Mouse (Mus musculus): ENCODE measurements around the gene Fam208b.
A peak's percentile ranks its signal among the peaks of the same experiment; 100 is the strongest.
"Not testable (repeated sequence)": the region's sequence is repeated elsewhere in the genome, so short reads cannot be mapped to it uniquely, and the experiment has no call there.

Gene Fam208b

DNA sequence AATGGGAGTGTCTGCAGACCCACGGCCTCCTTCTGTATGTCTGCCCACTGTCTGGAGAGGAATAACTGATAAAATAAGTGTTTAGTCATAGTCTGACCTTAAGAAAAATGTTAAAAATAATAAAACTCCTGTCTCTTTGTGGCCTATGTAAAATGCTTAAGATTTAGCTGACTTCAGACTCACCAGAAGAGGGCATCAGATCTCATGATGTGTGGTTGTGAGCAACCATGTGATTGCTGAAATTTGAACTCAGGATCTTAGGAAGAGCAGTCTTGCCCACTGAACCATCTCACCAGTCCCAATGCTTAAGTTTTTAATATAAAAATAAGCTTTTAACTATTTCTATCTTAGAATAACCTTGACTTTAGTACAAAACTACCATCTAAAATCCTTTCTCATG, 47.8 kb downstream of the Fam208b start:
- no peak for DNase-seq (ENCODE audit: low read depth)

DNA sequence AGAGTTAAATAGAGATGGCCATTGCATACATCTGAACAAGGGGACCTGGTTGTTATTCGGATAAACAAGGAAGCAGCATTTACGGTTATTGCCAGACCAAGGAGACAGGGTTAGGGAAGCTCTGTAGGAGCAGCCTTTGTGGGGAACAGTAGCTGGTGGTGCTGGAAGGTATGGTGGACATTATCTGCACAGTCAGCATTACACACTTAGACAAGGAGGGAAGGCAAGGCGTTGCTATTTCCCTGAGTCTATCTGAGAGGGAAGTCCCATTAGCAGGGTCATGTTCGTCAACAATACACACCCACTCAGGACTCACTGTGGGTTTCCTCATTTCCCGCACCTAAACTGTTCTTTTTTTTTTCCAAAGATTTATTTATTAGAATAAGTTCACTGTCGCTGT, 63.1 kb downstream of the Fam208b start:
- no peak for DNase-seq (ENCODE audit: low read depth)

DNA sequence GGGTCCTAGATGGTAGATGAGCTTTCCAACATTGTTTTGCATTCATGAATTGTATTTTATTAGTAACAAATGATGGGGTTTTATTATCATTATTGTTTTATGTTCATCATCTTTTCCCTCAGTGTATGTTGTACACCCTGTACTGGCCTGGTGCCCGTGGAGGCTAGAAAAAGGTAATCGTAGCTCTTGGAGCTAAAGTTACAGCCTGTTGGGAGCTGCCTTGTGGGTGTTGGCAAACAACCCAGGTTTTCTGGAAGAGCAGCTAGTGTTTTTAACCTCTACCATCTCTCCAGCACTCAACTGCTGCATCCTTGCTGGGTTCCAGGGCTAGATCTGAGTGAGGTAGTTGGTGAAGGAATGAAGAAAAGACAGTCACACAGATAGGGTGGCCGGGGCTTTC, 63.5 kb downstream of the Fam208b start:
- DNase-seq (ENCODE audit: low read depth): no peak

DNA sequence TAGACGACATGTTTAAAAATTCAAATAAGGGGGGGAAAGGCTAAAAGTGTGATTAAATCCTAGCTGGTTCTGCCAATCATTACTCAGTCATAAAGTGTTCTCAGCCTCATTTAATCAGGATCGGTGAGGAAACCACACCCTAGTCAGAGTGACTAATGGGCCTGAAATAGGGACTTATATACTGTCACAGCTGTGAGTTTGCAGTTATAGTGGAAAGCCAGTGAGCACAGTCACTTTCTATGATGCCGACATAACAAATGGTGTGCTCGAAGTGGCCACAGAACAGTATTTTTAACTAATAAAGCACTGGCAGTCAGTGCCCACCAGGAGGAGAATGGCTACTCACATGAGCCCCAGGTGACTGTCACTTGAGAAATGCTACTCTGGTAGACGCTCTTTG, 66.0 kb downstream of the Fam208b start:
- DNase-seq (ENCODE audit: low read depth): no peak

DNA sequence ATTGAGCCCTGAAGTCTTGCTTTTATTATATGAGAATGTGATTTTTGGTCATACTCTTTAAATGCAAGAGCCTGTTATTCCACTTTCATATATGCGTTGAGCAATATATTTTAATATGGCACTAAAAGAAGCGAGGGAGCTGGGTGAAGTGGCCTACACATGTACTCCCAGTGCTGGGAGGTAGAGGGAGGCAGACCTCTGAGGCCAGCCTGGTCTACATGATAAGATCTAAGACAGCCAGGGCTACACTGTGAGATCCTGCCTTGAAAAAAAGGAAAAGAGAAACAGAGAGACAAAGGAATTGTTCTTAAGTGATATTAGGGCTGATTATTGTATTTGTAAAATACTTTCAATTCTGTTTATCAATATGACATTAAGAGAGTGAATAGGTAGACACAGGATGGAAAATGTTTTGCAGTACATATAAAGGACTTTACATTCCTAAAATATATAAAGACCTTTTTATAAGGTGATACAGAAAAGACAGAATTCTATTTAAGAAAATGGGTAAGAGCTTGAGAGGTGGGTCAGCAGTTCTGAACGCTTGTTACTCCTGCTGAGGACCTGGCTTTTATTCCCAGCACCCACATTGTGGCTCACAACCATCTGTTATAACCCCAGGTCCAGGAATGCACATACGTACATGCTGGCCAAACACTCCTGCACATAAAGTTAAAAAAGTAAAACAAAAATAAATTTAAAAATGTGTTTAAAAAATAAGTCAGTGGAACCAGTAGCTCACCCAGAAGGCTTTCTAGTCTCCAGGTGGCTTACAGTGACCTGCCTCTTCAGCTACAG, 66.6 kb downstream of the Fam208b start:
- no peak for DNase-seq (ENCODE audit: low read depth)

DNA sequence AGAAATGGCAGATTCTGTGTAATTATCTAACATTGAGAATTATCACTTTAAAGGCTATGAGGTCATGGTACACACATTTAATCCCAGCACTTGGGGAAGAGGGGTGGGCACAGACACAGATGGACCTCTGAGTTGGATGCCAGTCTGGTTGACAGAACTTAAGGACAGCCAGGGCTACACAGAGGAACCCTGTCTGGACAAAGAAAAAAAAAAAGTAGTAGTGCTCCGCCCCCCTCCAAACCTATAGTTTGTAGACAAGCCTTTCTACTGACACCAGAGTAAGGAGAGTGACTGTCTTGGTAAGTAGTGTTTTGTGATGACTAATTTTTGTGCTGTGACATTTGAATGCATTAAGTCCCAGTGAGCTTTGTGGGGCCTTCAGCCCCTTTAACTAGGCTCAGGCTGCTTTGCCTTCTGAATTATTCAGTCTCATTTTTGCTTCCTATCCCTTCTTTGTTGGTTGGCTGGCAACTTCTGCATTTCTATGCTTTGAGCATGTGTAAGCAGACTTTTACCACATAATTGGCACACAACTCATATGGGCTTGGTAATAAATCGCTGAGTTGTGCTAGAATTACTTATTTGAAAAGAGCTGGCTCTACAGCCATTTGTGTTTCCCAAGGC, 69.6 kb downstream of the Fam208b start:
- no peak for DNase-seq (ENCODE audit: low read depth)

DNA sequence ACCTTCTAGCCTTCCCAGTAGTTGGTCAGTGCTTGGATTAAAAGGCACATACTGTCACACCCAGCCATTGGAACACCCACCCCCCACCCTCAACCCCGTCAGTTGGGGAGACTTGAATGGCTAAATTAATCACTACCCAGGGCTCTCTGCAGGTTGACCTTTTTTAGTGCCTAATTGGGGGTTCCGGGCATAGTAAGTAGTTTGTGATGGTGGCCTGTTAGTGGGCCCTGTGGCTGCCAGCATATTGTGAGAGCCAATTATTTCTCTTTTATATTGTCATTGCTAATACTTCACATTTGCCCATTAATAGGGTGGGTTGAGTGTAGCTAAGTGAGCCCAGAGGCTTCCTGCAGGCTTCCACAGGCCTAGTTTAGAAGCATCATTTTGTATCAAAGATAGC, 70.7 kb downstream of the Fam208b start:
- no peak for DNase-seq (ENCODE audit: low read depth)

DNA sequence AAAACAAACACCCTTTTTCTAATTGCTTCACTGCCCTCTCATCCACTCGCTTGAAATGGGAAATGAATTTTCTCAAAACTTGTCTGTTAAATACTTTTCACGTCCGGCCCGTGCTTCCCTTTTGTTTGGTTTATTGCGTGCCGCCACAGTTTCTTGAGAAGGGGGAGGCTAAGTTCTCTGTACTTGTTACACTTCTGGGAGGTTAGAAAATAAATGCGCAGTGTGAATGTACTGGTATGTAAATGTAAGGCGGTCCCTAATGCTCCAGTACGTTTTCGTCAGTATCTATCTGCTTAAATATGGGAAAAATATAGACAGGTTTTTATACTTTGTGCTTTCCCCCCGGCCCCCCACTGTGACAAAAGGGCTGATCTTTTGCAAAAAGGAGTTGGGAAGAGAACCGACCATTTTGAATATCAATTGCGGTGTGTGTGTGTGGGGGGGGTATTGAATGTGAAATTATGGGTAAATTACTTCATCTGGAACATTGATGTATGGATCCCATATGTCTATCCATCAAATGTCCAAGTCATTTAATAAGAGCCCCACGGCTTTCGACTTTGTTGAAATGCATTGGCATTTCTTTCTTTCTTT, 71.8 kb downstream of the Fam208b start:
- no peak for DNase-seq (ENCODE audit: low read depth)

DNA sequence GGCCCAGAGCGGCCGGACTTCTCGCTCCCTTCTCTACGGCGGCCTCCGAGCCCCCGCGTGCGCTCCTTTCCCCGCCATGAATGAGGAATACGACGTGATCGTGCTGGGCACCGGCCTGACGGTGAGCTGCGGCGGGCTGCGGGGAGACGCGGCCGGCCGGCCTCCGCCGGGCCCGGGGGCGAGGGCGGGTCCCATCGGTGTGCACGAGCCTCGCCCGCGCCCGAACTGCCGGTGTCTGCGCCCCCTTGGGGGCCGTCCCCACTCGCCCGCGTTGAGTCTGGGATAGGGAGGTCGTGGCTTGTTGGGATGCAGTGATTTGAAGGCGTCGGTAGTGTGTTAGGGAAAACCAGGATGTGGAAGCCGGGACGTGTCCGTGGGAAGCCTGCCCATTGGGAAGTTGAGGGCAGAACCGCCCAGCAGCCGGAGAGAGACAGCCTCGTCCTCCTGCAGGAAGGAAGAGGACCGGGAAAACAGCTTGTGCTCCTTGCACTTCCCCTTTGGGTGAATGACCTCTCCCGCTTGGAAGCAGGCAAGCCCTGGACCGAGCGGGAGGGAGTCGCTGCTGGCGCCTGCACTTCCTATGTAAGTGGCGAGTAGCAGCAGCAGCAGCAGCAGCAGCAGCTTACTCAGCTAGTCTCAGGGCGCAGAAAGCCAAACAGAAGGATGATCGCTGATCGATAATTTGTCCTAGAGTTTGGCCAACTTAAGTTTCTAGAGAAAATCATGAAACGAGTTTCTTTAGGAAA, 72.5 kb downstream of the Fam208b start:
- no peak for DNase-seq (ENCODE audit: low read depth)

DNA sequence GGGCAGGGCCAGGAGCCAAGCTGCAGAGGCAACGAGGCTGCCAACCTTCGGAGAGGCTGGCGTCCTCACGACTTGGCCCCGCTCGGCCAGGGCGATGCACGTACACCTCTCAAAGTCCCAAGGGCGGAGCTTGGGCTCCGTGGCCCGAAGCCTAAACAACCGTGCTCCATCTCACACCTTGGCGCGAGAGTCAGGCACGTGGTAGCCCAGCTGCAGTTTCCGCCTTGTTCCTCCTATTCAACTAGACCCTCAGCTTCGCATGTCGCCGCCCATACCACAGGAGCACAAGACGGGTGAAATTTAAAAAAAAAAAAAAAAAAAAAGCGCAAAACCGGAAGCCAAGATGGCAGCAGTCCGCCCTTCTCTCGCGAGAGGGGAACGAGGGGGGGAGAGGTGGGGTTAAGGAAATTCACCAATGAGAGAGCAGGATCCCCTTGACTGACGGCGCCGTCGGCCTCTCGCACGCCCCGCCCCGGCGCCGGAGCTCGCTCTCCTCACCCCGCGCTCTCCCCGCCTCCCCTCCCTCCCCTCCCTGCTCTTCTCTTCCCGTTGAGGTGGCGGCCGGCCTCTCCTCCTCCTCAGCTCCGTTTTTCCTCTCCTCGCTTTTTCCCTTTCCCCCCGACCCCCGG, 73.2 kb downstream of the Fam208b start, which contains the start of gene Gdi2:
Gene Gdi2, plus strand, starts transcription at position 470 of the 629 bp plus-strand sequence.
- DNase-seq (ENCODE audit: low read depth): peak; percentile 93

DNA sequence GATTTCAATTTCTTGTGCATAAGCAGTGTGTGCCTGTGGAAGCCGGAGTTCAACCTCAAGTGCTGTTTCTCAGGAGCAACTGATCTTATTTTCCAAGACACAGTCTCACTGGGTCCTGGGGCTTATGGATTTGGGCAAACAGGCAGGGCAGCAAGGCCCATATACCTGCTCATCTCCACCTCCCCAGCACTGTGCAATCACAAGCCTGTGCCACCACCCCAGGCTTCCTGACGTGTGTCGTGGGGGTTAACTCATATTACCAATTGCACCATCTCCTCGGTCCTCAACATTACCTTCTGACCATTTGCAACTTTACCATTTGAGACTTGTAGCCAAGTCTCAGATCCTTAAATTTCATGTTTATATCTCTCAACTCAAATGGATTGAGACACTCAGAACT, 76.8 kb downstream of the Fam208b start:
- no peak for DNase-seq (ENCODE audit: low read depth)

DNA sequence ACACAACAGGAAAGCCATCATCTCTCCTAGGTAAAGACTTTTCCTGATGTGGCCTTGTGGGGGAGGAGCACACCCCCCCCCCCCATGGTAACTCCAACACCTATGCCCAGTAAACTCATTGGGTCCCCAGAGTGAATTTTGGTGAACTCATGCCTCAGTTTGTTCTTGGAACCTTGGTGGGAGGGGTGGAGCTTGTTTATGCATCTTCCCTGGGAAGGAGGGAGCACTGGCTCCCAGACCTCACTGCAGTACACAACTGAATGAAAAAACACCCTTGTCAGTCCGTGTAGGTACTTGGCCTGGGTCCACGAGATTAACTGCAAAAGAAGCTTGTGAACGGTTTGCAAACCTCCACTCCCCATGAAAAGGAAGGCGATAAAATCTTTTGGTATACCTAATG, 78.5 kb downstream of the Fam208b start:
- no peak for DNase-seq (ENCODE audit: low read depth)

DNA sequence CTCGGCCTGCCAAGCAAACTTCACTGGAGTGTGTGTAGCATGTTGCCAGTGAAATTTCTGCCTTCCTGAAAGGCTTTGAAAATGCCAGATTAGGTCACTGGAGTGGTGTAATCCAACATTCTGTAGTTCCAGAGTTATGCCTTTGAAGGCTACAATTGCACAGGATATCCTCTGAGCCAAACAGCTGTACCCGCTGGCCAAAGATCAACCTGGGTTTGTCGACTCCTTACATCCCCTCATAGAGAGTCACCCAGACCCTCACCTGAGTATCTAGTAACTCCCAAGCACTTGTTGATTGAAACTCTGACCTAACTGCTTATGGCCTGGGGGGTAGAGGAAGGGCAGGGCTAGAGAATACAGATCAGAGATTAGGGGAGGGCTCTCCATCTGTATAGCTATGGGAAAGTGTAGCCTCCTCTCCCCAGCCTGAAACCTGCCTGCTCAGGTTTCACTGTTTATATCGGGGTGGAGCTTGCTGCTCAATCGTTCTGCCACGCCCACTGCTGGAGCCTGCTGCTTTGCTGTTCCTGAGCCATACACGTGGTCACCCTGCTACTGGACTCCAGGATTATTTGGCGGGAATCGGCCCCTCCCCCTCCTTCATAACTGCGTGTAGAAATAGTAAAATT, 79.1 kb downstream of the Fam208b start:
- DNase-seq (ENCODE audit: low read depth): no peak

DNA sequence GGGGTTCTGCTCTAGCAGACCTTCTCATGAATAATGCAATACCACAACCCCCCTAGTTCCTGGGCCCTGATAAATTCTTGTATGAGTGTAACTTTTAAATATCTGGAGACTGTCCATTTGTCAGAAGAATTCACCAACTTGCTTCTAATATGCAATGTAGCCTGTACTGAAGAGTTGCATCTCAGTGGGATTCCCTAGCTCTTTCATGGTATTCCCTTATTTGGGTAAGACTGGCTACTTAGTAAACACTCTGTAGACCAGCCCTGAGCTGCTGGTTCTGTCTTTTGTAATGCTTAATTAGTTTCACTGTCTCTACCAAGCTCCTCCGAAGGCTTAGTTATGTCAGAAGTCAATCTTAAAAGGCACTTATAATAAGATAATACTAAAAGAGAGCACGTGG, 79.7 kb downstream of the Fam208b start:
- DNase-seq (ENCODE audit: low read depth): not testable (repeated sequence)

DNA sequence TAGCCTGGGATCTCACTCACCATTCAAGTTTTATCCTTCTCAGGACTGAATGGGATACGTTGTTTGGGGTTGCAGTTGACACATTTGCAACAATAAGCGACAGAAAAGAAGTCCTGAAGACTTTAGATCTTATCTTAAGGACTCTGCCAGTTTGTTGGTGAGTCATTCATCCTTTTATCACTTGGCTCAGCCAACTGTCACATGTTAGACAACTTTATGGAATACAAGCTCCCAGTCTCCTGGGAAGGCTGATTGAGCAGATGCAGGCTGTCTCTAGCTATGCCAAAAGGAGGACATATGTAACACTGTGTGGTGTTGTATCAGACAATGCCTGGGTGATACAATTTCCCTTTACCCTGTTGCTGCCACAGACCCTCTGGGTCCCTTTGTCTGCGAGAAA, 80.5 kb downstream of the Fam208b start:
- DNase-seq (ENCODE audit: low read depth): no peak

DNA sequence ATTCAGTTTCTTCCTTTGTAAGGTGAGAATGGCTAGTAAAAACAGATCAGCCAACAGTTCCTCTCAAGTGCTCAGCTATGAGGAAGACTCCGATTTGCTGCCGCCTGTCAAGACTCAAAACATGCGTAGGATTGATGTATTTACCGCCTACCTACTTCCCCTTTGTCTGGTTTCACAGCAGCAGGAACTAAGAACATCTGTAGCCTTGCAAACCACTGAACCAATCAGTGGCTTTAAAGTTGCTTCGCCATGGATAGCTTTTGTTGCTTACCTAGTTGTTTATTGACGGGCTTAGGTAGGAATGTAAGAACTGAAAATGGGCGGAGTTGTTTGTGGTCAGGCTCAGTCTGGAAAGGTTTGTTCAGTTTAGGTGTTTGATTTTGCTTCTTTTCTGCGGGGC, 84.6 kb downstream of the Fam208b start:
- no peak for DNase-seq (ENCODE audit: low read depth)

DNA sequence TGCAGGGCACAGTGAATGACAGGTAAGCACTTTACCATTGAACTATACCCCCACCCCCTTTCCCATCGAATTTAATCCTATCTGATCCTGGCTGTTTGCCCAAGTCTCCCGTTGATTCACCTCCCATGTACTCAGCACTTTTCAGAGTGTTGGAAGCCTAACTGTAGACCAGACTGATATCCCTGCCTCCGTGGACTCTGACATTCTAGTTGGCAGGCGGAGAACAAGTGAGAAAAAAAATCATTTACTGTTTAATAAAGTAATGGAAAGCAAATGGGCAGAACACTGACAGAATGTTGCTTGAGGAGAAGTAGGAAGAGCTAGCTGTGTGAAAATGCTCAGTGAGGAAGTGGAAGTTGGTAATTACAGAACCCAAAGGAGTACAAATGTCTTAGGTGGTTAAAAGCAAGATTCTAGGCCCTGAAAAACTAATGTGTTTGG, 85.3 kb downstream of the Fam208b start:
- no peak for DNase-seq (ENCODE audit: low read depth)

DNA sequence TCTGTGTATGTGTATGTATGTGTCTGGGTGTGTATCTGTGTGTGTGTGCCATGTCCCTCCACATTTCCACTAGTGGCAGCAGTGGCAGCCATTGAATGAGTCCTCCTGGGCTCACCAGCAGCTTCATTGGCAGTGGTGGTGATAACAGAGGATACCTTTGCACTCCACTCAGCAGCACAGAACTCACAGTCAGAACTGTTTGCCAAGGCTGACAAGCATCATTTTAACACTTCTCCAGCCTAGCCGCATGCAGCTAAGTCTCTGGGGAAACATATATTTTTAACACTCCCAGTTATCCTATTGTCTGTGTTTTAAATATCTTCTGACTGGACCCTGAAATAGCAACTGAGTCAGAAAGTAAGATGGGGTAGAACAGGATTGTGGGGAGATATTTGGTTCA, 87.0 kb downstream of the Fam208b start:
- no peak for DNase-seq (ENCODE audit: low read depth)

DNA sequence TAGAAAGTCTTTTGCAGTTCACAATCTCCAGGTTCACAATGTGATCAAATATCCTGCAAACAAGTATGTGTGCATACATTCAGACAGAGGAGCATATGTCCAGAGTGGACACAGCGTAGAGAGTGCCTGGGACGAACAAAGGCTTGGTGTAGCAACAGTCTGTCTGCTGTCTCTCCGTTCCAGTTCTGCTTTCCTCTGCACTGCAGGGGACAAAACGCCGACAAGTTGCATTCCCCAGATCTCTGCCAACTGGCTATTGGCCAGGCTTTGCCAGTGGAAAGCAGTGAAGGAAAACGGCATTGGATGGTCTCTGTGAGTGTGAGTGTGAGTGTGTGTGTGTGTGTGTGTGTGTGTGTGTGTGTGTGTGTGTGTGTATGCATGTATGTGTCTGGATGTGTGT, 87.4 kb downstream of the Fam208b start:
- no peak for DNase-seq (ENCODE audit: low read depth)

DNA sequence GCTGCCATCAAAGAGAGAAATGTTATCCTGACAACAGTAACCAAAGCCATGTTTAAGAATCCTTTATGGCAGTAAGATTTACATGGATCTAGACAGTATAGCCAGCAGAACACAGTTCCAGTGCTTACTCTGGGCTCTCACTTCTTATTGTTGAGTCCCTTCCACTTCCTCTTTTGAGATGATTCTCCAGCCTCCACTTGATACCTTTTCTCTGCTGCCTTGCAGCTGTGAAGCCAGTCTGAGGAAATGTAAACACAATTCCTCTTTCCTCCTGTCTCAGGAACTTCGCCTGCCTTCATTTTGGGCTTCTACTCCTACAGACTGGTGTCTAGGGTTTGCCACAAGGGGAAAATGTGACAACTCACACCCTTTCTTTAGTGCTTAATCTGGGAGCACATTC, 90.9 kb downstream of the Fam208b start:
- not testable (repeated sequence) for DNase-seq (ENCODE audit: low read depth)

DNA sequence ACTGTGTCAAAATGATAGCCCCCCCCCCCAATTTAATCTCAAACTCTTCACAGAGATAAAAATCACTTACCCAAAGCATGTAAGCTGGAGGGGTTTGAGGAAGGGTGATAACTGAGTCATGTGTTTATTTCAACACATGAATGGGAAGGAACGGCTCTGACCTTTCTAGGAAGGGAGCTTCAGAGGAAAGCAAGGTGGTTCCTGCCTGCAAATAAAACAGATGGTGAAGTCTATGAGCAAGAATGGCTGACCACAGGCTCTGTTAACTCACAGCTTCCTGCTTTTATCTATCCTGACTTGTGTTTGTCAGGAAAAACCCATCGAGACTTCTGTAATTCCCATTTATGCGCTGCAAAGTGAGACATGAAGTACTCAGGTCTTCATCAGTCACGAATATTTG, 91.6 kb downstream of the Fam208b start:
- DNase-seq (ENCODE audit: low read depth): not testable (repeated sequence)
